Mouse (Mus musculus): ENCODE measurements around the gene Prss16.
"Not testable (repeated sequence)": the region's sequence is repeated elsewhere in the genome, so short reads cannot be mapped to it uniquely, and the experiment has no call there.

DNA sequence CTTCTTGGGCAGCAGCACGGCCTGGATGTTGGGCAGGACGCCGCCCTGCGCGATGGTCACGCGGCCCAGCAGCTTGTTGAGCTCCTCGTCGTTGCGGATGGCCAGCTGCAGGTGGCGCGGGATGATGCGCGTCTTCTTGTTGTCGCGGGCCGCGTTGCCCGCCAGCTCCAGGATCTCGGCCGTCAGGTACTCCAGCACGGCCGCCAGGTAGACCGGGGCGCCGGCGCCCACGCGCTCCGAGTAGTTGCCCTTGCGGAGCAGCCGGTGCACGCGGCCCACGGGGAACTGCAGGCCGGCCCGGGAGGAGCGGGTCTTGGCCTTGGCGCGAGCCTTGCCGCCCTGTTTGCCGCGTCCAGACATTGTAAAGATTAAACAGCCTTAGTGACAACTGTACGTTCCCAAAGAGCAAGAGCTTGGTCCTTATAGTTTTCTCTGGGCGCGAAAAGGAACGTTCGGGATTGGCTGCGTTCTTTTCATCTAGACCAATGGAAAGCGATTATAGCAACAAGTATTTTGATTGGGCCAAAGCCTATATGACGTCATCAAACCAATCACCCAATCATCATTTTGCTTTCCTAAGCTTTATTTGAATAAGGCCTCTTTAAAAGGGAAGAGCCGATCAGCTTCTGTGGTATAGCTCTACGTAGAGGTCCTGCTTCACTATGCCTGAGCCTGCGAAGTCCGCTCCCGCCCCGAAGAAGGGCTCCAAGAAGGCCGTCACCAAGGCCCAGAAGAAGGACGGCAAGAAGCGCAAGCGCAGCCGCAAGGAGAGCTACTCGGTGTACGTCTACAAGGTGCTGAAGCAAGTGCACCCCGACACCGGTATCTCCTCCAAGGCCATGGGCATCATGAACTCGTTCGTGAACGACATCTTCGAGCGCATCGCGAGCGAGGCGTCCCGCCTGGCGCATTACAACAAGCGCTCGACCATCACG, 33.3 kb upstream of the Prss16 start, which contains the start of the genes Hist1h2ag and Hist1h2bj:
- not testable (repeated sequence) for TF ChIP-seq CTCF (IDR thresholded peaks at IDR 0.05; ENCODE audit: low read depth, low read length); GATA2 (IDR thresholded peaks at IDR 0.05; ENCODE audit: borderline replicate concordance, low read depth, low read length); TAL1 (conservative IDR thresholded peaks at IDR 0.05; ENCODE audit: low read depth, low read length); GATA1 (IDR thresholded peaks at IDR 0.05; ENCODE audit: borderline replicate concordance, low read length)
- TF ChIP-seq POLR2AphosphoS5 (IDR thresholded peaks at IDR 0.05; ENCODE audit: insufficient replicate concordance, low read depth, low read length), result peak; percentile 99

Measured in G1E (cell line).